Mouse (Mus musculus) urinary bladder, postnatal 4 days (tissue): ENCODE measurements at regions not wholly inside any gene's neighbourhood (a gene's known extent, or its start where the extent isn't known, plus 50 kb on each side); places are given as distances from the start of the nearest gene placed in this dataset.

Source experiments
- DNase-seq, 2 experiments: peaks; one replicate each; pipeline ENCODE4 v3.0.0; 2021 to 2022; ENCODE audit warnings: low spot score in 2 of 2

DNA sequence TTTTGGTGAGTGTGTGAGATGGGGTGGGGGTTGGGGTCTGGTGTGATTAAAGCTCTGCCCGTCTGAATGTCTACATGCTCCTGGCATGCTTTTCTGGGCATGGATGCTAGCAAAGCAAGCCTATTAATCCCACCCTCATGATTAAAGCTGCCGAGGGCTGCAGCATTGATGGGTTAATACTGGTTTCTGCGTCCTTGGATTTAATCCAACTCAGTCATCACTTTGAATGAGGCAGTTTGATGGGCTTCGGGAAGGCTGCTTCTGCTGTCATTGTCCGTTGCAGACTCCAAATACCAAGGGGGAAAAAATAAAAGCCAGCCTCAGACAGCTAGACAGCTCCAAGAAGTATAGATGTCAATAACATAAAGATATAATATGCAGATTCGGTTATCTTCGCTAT is 944.7 kb downstream of the Slc4a3 start:
- DNase-seq = no peak

DNA sequence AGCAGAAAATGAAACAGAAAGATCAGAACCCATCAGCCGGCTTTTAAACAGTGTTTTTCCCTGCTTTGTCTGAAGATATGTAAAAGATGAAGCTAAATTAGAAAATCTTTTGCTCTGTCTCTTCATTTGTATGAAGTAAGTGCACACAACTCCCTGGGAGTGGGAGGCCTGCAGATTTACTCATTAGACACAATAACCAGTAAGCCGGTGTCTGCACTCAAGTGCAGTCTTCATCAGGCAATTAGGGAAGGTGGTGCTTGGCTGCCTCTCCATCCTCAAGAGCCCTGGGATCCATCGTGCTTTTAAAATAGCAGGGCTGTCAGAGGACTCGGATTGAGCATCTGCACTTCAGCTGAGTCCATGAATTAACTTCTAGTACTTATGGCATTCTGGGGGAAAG is 945.1 kb downstream of the Slc4a3 start:
- DNase-seq = no peak

DNA sequence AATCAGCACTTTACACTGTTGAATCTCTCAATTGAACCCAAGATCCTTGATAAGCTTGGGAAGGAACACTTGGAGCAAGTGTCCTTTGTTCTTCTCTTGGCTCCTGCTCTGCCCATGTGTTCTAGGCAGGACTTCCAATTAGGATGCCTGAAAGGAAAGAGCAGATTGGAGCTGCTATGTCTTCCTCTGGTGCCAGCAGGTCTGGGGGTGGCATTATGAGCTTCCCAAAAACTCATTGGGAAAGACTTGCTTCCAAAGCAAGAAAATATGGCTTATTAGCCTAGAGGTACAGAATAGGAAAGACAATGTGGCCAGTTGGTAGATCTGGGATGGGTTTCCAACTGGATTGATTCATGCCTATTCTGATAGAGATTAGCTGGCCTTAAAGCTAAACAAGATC is 959.1 kb downstream of the Slc4a3 start:
- DNase-seq = no peak

DNA sequence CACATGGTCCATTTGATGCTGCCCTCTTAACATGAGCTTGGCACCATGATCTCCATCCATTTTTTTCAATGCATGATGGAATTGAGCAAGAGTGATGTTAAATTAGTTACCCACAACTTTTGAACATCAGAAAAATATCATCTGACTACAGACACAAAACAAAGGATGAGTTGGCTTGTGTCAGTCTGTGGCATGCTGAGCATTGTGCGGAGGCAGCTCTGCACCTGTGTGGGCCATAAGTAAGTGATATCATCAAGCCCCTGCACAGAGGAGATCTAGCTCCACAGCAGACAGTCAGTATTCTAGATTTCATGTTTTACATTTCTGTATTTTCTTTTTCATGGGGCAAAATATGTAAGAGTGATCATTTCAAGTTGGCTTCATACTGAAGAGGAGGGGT is 962.8 kb downstream of the Slc4a3 start:
- DNase-seq = no peak

DNA sequence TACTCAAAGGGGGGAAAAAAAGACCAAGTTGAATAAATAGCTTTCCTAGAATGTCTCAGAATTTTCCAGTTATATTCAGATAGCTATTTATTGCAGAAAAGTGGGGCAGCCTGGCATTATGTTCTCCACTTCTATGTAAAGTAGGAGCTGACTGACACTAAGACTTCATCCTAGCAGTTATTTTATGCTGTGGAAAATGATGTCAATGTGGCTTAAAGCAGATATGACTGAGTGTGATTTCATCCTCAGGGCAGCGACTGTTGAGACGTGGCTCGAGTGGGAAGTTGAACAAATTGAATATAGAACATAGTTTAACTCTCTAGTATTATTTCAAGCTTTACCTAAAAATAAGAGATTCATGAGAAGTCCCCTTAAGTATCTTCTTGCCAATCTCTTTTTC is 963.4 kb downstream of the Slc4a3 start:
- no peak for DNase-seq

DNA sequence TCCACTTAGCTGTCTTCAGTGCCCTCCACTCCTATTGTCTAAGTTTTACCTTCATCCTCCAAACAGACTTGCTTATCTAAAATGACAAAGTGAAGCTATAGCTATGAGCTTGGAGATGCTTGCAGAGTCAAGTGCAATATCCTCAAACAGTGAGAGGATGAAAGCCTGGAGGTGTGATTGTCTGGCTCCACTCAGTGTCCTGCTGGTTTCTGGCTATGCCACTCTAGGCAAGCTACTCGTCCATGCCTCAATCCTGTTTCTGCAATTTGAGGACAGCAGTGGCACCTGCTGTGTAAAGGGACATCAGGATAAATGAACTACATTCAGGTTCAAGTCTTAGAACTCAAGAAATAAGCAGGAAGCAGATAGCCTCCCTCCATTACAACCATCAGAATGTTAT is 966.1 kb downstream of the Slc4a3 start:
- no peak for DNase-seq

DNA sequence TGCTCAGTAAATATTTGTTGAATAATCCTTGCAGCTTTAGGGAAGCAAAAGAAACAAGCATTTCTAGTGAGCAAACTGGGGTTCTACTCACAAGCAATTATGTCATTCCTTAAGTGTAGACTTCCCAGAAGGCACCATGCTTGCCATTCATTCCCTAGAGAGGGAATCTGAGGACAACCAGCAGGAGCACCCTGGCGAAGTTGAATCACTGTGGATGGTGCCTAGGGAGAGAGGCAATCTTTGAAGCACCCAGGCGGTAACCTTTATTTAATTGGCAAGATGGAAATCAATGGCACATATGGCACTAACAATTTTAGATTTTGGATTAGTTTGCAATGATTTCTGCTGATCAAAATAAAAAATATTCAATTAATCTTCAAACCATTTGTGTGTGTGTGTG is 967.4 kb downstream of the Slc4a3 start:
- no peak for DNase-seq

DNA sequence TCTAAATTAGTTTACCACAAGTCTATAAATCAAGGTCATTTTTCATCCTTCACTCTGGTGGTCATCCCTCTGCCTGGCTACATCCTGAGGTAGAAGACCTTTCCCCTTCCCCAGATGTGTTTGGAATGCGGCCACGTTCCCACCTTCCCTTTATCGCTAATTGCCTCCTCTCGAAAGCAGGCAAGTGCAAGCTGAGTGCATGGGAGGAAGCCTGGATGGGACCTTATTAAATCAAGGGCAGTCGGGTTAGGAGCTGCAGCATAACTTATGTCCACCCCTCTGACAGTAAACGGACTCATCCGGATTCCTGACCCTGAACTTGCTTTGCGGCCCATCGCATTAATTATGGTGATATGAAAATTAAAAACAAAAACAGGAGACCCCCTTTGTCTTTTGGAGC is 983.5 kb downstream of the Slc4a3 start:
- DNase-seq = no peak

DNA sequence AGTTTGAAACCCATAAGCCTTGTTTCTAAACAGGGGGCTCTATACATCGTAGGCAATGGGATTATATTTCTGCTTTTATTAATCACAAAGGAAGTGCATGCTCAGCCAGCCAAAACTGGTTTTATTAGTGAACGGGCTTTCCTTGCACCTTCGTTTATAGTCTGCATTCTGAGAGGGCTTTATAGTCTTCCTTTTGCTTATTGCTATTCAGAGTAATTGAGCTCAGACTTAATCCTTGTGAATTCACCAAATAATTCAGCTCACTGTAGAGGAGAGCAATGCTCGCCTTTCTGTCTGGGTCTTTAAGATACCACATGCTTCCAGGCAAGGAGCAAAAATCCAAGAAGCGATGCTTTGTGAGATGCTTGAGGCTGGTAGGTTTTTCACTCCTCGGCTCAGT is 984.3 kb downstream of the Slc4a3 start:
- no peak for DNase-seq

DNA sequence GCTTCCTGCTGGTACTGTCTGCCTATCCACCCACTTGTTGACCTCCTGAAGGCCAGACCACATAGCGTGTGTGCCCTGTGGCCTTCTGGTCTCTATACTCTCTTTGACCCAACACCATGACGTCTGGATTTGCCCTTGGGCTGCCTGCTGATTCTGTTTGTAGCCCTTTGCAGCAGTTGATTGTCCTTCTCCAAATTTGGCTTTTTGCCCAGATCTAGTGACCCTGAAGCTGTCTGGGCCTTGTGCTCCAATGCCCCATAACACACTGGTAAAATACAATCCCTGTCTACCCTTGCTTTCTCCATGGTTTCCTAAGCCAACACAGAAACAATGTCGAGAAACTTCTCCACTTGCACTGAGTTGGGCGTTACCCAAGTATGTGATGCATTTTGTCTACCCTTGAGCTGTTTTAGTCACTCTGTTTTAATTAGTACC is 979.3 kb downstream of the Epha4 start:
- no peak for DNase-seq

DNA sequence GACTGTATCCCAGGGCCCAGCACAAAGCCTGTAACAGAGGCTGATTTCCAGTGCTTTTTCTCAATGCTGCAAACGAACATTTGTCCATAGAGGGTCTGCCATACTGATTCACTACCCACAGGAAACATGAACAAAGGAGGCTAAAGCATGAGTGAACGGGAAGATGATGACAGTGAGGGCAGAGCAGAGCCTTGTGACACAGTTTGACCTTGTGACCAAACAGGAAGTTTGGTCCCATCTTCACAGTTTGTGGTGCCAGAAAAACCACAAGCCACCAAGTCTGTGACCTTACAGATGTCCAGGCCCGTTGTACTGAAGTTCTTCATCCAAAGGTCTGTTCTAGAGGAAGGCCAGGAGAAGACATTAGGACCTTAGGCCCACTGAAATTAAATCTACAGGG is 974.4 kb downstream of the Epha4 start:
- DNase-seq = no peak

DNA sequence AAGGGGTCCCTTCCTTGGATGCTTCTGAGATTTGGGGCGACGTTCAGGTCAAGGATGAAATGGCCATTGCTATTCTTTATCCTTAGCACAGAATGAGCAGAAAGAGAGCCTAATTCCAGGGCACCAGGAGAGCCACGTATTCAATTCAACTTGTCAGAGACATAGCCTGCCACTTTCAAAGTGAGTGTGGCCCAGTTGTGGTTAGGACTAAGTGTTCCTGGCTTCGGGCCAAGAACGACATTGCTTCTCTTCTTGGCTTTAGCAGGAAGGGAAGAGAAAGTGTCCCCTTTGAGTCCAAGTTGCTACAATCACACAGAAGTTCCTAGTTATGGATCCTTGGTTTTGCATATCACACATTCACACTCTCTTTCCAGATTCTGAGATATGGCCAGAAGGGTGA is 964.0 kb downstream of the Epha4 start:
- DNase-seq = no peak

DNA sequence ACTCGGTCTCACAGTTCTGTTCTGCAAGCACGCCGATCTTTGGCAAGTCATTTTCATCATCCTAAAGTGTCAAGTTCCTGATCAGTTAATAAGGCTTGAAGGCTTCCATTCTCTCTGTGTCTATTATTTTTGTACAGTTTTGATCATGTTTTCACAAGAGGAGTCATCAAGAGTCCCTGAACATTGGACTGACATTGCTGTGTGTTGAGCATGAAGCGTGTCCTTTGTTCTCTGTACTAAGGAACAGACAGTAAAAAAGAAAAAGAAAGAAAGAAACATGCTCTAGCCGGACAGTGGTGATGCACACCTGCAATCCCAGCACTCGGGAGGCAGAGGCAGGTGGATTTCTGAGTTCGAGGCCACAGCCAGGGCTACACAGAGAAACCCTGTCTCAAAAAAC is 955.4 kb downstream of the Epha4 start:
- no peak for DNase-seq

DNA sequence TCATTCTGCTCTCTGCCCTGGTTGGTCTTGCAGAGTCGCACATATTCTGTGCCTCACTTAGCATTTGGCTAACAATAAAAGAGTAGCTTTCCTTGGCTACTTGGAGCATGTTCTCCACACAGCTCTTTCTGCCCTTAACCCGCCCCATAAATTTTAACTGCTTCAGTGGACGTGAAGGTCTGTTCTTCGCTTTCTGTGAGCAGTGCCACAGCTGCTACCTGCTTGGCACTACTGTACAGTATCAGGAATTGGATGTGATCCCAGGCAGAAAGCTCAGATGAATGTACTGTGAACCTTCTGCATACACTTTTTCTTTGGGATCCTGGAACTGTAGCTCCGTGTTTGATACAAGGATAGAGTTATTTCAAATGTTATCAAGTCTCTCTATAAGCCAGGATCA is 939.4 kb downstream of the Epha4 start:
- no peak for DNase-seq

DNA sequence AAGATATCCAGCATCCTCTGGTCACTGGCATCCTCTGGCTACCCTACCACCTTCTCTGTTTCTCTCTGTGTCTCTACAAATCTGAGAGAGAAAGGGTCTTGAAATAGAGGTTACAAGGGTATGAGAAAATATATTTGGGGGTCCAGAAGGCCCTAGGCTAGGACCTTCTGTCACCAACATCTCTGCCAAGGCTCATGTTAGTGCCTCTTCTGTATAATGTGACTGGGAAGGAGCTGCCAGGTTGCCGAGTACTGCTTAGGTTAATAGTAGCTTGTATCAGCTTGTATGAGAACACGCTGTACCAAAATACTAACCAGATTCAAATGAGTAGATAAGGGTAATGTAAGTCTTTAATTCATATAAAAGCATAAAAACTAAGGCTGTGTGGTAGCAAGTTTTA is 929.0 kb downstream of the Epha4 start:
- DNase-seq = no peak

DNA sequence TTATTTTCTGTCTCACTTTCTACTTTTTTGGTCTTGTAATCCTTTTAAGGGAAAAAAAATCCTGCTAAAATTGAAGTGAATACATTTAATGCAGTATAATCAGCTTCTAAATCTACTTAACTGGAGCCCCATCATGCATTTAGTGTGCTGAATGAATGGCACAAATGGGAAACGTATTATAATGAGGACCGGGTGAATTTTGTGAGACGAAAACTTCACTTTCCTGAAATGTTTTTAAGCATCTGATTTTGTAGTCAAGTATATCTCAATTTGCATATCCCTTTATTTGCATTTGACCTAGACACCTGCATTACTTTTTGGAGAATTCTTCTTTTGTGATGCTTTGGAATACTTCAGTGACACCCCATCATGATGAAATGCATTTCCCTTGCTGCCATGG is 889.1 kb downstream of the Epha4 start:
- DNase-seq = no peak

DNA sequence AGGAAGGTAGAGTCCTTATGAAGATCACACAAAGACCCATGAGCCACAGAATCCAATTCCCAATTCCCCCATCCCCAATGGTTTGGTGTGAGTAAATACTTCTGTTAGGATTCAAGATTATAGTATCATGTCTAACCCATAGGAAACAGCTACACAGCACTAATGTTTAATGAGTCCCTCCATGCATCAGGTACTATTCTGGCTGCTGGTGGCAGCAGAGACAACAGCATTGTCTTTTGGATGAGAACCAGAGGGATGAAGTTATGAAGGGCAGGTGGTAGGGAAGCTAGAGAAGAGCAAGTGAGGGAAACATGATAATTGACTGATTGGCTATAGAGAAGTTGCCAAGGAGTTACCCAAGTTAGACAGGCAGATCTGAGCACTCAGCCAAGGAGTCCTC is 885.0 kb downstream of the Epha4 start:
- no peak for DNase-seq

DNA sequence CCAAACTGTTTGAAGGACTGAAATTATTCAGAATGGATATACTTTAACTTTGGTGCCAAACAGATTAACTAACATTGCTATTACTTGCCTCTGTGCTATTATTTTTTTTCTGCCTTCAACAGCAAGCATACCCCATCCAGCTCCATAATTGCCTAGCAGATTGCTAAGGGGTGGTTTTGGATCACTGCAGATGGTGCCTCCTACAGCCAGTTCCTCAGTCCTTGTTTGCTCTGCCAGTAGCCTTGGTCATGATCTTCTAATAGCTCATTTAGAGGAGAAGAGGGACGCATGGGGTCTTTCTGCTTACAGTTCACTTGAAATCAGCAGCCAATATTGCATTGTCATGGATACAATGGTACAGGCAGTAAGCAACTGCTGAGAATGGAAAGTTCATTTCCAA is 880.8 kb downstream of the Epha4 start:
- DNase-seq = no peak

DNA sequence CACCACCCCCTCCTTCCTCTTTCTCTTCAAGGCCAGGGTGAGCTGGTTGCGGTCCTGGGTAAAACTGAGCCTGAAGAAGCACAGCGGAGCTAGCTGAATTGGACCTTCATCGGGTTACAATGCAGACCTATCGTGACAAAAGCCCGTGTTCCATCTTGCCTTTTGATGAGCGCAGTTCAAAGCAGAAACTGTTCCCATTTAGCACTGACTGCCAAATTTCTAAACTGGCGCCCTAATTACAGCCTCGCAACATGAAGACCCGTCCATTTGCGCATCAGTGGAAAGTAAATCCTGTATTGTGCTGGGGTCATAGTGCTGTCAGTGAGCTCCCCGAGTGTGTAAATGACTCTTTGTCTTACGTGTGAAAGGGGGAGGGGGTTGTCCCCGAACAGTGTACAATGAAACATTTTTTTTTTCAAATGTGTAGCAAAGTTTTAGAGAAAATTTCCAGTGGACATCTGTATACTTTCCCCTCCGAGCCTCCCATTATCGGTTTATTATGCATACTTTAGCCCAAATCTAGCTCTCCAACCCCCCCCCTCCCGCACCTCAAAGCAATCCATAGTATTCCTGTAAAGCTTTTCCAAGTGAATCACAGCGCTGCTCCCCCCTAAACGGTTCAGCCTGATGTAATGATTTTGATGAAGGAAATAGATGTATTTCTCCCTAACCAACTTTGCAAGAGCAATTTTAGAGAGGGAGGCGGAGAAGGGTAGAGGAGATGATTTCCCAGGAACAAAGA is 877.4 kb downstream of the Epha4 start:
- DNase-seq = no peak

DNA sequence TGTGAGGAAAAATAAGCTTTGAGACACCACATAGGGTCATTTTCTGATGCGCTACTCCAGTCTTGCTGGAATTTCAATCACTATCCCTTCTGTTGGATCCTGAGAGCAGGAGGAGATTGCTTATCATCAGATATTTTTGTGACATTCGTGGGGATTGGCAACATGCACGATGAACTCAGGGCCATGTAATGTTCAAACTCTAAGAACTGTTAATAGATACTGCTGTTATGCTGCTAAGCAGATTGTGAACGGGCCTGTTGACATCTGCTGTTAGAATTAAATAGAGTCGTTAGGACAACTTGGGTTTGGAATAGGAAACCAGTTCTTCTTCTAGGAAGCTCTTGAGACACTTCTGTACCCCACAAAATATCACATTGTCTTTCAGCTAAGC is 876.9 kb downstream of the Epha4 start:
- DNase-seq = no peak

DNA sequence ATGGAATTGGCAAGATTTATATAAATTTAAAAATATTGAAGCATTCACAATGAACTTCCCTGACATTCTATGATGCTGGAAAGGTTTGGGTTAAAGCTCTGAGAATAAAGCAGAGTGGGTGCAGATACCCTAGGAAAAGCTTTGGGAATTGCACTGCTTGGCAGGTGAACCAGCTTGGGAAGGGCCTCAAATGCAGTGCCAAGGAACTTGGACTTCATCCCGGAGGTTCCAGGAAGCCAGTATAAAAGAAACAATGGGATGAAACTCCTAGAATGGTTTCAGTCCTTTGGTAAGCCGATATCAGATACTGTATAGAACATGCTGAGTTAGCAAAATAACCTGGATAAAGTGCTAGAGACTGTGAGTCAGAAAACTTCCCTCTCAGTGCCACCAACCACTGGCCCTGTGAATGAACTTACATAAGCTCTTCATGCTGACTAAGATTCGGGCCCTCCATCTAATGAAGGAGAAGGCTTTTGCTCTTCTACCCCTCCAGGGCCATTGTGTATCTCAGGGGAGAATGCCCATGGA is 873.6 kb downstream of the Epha4 start:
- no peak for DNase-seq

DNA sequence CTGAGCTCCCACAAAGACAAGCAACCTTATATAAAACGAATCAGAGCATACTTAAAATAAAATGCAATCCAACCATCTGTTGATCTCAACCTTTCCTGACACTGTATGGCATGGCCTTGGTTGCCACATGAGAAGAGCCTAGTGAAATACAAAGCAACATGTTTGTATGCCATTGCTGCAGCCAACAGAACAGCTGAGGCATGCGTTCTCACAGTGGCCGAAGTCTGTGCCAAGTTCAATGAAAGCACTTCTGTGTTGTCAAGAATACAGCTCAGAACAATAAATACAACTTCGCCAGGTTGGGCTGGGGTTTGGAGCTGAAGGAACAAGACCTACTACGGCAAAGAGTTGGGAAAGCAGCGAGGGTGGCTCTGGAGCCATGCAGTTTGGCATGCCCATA is 872.2 kb downstream of the Epha4 start:
- DNase-seq = no peak

DNA sequence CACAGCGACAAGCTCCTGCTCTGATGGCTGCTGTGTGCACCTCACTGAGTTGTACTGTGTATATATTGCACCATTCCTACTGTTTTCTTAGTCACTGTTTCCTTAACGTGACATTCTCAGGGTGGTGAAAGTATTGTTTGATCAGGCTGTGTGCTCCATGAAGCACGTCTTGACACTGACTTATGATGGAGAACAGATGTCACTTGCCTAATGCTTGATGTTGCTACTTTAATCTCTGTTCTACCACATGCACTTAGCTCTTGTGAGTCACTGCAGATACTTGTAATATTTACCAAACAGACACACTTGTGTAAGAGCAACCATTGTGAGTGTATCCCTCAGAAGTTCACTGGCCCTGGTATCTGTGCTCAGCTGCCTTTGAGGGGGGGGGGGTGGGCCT is 870.0 kb downstream of the Epha4 start:
- DNase-seq = no peak

DNA sequence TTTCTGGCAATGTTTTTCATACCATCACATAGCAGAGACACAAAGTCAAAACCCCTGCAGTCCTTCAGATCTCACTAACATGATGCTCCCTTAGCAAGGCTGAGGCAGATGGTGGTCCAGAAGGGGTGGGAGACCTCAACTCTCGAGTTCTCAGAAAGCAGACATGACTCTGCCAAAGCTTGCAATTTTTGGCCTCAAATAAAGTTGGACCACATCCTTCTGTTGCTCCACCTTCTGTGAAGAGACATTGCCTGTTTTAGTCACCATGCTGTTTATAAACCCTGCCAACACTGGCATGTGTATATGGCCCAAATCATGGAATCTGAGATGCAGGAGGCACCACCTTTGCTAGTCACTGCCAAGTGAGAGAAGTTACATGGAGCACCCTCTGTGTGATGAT is 860.1 kb downstream of the Epha4 start:
- no peak for DNase-seq
